Mouse (Mus musculus): Measurements from ENCODE around the gene Nsl1. TPM values are rescaled to one million over a fixed set of nuclear protein-coding genes. Genes with fewer than 3 reads are reported as not detected.

The Nsl1 gene
- polyA plus RNA-seq, 1 experiment from 2014 or later: 19.7 TPM

DNA sequence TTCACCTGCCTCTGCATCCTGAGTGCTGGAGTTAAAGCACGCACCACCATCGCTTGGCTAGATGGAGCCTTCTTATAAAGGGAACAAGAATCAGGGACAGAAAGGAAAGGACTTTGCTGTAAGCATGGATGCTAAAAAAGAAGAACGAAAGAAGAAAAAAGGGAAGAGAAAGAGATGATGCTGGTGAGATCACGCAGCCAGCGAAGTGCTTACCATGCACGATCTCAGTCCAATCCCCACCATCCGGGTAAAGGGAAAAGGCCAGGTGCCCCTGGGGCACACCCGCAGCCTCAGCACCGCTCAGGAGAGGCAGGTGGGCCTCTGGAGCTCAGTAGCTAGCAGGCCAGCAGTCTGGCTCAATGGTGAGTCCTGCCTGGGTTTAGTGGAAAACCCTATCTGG is 47.1 kb downstream of the Nsl1 start:
- H3K4me1 ChIP-seq (ENCODE audit: control insufficient read depth, insufficient read depth, low read length): no peaks in the 10 kb centered on the region
- H3K4me2 ChIP-seq (ENCODE audit: low read depth): no peak overlapping the region
- H3K36me3 ChIP-seq (ENCODE audit: control insufficient read depth, insufficient read depth, low read length): no peaks in the 10 kb centered on the region
- H3K4me3 ChIP-seq (ENCODE audit: low read depth, low read length): no peak overlapping the region
- ATAC-seq (ENCODE audit: insufficient read depth, low FRiP score, low TSS enrichment): no peak
- no peak overlapping the region for H3K9ac ChIP-seq (ENCODE audit: low read length)
- WGBS: 91% methylated on average over 9 of the region's 9 CpGs
- no peaks in the 10 kb centered on the region for H3K27me3 ChIP-seq (ENCODE audit: control insufficient read depth, insufficient read depth, low read length)
- no peak overlapping the region for H3K27ac ChIP-seq (ENCODE audit: low read depth, low read length)
- no peaks in the 10 kb centered on the region for H3K9me3 ChIP-seq (ENCODE audit: control insufficient read depth, low read length)
- DNase-seq (ENCODE audit: low spot score): no peak

DNA sequence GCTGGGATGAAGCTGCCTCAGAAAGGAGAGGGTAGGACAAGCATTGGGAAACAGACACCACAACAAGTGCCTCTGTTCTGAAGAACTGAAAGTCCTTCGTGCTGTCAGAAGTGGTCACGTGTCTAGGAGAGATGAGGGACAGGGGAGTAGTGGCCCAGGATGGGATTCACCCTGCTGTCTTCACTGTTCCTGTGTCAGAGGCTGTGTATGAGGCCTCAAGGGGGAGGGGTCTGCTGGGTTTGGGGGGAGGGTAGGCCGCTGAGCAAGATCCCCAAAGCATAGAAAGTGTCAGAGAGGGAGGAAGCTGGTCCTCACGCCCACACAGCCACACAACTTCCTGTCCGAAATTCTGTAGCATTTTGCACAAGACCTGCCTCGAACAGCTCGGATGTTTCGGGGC is 48.3 kb downstream of the Nsl1 start:
- no peak overlapping the region for H3K9ac ChIP-seq (ENCODE audit: low read length)

DNA sequence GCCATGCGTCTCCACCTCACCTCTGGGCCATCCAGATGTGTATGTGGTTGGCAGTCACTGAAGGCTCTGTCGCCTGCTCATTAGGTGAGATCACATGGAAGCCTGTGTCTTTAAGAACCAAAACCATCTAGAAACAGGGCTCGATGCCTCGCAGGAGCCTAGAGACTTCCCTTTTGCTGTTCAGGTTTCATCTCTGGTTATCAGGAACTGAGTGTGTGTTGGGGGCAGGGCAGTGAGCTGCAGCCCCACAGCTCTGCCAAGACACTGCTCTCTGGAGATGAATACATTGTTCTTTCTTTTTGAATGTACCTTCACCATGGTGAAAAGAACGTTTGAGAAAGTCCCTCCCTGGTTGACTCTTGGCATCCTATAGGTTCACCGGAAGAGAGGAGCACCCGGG is 52.1 kb downstream of the Nsl1 start:
- no peak overlapping the region for H3K27ac ChIP-seq (ENCODE audit: low read depth, low read length)
- DNase-seq (ENCODE audit: low spot score): no peak
- no peaks in the 10 kb centered on the region for H3K36me3 ChIP-seq (ENCODE audit: control insufficient read depth, insufficient read depth, low read length)
- H3K4me2 ChIP-seq (ENCODE audit: low read depth): no peak overlapping the region
- H3K4me3 ChIP-seq (ENCODE audit: low read depth, low read length): no peak overlapping the region
- WGBS: 82% methylated on average over 7 of the region's 7 CpGs
- ATAC-seq (ENCODE audit: insufficient read depth, low FRiP score, low TSS enrichment): no peak
- H3K9ac ChIP-seq (ENCODE audit: low read length): no peak overlapping the region
- H3K4me1 ChIP-seq (ENCODE audit: control insufficient read depth, insufficient read depth, low read length): no peaks in the 10 kb centered on the region
- no peaks in the 10 kb centered on the region for H3K9me3 ChIP-seq (ENCODE audit: control insufficient read depth, low read length)
- H3K27me3 ChIP-seq (ENCODE audit: control insufficient read depth, insufficient read depth, low read length): no peaks in the 10 kb centered on the region

More for the DNA sequence above, 48.3 kb downstream of the Nsl1 start:
- H3K27ac ChIP-seq (ENCODE audit: low read depth, low read length): no peak overlapping the region
- DNase-seq (ENCODE audit: low spot score) (no peak), ATAC-seq (ENCODE audit: insufficient read depth, low FRiP score, low TSS enrichment) (no peak)
- H3K4me2 ChIP-seq (ENCODE audit: low read depth): no peak overlapping the region
- H3K4me1 ChIP-seq (ENCODE audit: control insufficient read depth, insufficient read depth, low read length): no peaks in the 10 kb centered on the region
- 63% methylated on average over 8 of the region's 8 CpGs for WGBS
- H3K4me3 ChIP-seq (ENCODE audit: low read depth, low read length): no peak overlapping the region
- no peaks in the 10 kb centered on the region for H3K27me3 ChIP-seq (ENCODE audit: control insufficient read depth, insufficient read depth, low read length)
- H3K36me3 ChIP-seq (ENCODE audit: control insufficient read depth, insufficient read depth, low read length): no peaks in the 10 kb centered on the region
- H3K9me3 ChIP-seq (ENCODE audit: control insufficient read depth, low read length): no peaks in the 10 kb centered on the region

DNA sequence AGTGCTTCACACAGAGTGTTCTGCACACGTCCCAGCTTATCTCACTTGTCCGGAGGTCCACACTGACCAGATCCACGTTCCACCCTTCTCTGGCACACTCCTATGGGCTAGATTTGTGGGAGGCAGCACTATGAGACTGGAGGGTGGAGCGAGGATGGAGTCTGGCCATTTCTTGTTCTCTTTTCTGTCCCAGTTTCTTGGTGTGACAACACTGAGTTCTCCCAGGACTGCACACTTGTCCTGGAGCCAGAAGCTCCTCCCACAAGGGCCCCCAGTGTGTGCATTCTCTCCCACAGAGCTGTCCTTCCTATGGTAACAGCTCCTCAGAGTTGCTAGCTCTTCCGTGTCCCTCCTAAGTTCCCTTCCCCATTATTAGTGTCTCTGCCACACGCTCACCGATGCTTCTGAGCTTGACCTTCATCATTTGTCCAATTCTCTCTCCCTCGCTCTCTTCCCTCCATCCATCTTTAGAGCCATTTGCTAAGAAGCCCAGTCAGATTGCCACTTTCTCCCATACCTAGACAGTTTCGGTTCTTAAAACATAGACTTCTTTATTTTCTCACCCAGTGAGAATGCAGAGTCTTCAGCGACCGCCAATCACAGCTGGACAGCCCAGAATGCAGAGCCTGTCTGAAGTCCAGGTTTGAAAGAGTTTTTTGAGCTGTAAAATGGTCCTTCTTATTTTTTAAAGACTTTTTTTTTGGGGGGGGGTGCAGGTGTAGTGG is 52.9 kb downstream of the Nsl1 start:
- no peaks in the 10 kb centered on the region for H3K36me3 ChIP-seq (ENCODE audit: control insufficient read depth, insufficient read depth, low read length)

DNA sequence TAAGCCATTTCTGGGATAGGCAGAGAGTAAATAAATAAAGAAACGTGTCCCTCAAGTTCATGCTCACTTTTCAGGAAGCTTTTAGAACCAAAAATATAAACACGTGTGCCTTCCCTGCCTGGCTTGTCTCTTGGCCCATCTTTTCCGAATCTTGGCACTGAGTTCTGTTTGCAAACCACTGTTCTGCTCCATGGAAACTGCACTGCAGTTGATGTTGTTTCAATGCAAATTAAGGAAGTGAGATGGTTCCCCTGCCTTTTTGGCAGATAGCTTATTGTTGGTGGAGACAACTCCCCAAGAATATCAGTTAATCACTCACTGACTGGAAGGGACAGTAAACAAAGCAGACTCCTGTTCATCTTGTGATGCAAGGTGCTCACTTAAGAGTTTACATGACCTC is 59.9 kb downstream of the Nsl1 start:
- no peak overlapping the region for H3K4me2 ChIP-seq (ENCODE audit: low read depth)
- no peaks in the 10 kb centered on the region for H3K36me3 ChIP-seq (ENCODE audit: control insufficient read depth, insufficient read depth, low read length)
- H3K27ac ChIP-seq (ENCODE audit: low read depth, low read length): no peak overlapping the region
- H3K9me3 ChIP-seq (ENCODE audit: control insufficient read depth, low read length): no peaks in the 10 kb centered on the region
- no peak for DNase-seq (ENCODE audit: low spot score)
- H3K4me3 ChIP-seq (ENCODE audit: low read depth, low read length): no peak overlapping the region
- no peak for ATAC-seq (ENCODE audit: insufficient read depth, low FRiP score, low TSS enrichment)
- no peaks in the 10 kb centered on the region for H3K4me1 ChIP-seq (ENCODE audit: control insufficient read depth, insufficient read depth, low read length)
- H3K9ac ChIP-seq (ENCODE audit: low read length): no peak overlapping the region
- WGBS: 79% methylated on average over 3 of the region's 3 CpGs
- 0 out of 2 replicates have a peak, but pooled peaks cover 4% of the 10 kb centered on the region for H3K27me3 ChIP-seq (ENCODE audit: control insufficient read depth, insufficient read depth, low read length)

More for the DNA sequence above, 52.9 kb downstream of the Nsl1 start:
- DNase-seq (ENCODE audit: low spot score): no peak
- no peak for ATAC-seq (ENCODE audit: insufficient read depth, low FRiP score, low TSS enrichment)
- Histone ChIP-seq H3K9me3 (ENCODE audit: control insufficient read depth, low read length) (no peaks in the 10 kb centered on the region), H3K4me2 (ENCODE audit: low read depth) (no peak overlapping the region), H3K4me1 (ENCODE audit: control insufficient read depth, insufficient read depth, low read length) (no peaks in the 10 kb centered on the region), H3K27me3 (ENCODE audit: control insufficient read depth, insufficient read depth, low read length) (no peaks in the 10 kb centered on the region), H3K9ac (ENCODE audit: low read length) (no peak overlapping the region), H3K4me3 (ENCODE audit: low read depth, low read length) (no peak overlapping the region), H3K27ac (ENCODE audit: low read depth, low read length) (no peak overlapping the region)
- WGBS: 77% methylated on average over 11 of the region's 11 CpGs

DNA sequence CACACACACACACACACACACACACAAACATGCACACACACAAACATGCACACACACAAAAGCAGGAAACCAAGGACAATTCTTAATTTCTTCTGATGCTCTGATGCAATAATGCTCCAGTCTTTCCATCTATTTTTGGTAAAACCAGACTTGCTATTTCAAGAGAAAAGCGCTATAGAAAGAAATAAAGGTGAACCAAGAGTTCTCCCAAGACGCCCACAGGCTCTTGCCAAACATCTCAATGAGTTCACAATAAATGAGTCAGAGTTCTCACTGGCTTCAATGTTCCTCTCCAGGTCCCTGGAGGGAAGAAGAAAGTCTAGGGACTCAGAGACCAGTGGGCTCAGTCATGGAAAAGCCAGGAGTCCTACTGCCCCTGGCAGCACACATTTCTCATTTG is 60.9 kb downstream of the Nsl1 start:
- no peak for ATAC-seq (ENCODE audit: insufficient read depth, low FRiP score, low TSS enrichment)
- WGBS: 88% methylated on average over 2 of the region's 2 CpGs
- Histone ChIP-seq H3K27me3 (ENCODE audit: control insufficient read depth, insufficient read depth, low read length) (0 out of 2 replicates have a peak, but pooled peaks cover 4% of the 10 kb centered on the region), H3K4me2 (ENCODE audit: low read depth) (no peak overlapping the region), H3K4me1 (ENCODE audit: control insufficient read depth, insufficient read depth, low read length) (no peaks in the 10 kb centered on the region), H3K9ac (ENCODE audit: low read length) (no peak overlapping the region), H3K4me3 (ENCODE audit: low read depth, low read length) (no peak overlapping the region), H3K27ac (ENCODE audit: low read depth, low read length) (no peak overlapping the region), H3K36me3 (ENCODE audit: control insufficient read depth, insufficient read depth, low read length) (no peaks in the 10 kb centered on the region), H3K9me3 (ENCODE audit: control insufficient read depth, low read length) (no peaks in the 10 kb centered on the region)
- no peak for DNase-seq (ENCODE audit: low spot score)

DNA sequence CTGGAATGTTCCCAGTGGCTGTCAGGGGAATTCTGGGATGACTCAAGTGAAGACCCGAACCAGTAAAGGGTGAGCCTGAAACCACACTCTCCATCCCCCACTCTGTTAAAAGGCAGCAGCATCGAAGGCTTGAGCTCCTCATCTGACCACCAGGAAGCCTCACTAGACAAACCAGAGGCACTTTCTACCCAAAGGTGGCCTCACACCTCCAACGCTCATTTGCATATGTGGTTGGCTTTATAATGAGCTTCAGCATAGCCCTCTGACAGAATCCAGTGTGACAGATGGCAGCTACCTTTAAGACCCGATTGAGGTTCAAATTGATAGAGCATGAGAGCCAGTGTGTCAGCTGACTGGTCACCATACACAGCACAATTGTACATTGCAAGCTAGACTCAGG is 61.5 kb downstream of the Nsl1 start:
- ATAC-seq (ENCODE audit: insufficient read depth, low FRiP score, low TSS enrichment): no peak
- Histone ChIP-seq H3K4me3 (ENCODE audit: low read depth, low read length) (no peak overlapping the region), H3K4me1 (ENCODE audit: control insufficient read depth, insufficient read depth, low read length) (no peaks in the 10 kb centered on the region), H3K9ac (ENCODE audit: low read length) (no peak overlapping the region), H3K27ac (ENCODE audit: low read depth, low read length) (no peak overlapping the region), H3K9me3 (ENCODE audit: control insufficient read depth, low read length) (no peaks in the 10 kb centered on the region), H3K36me3 (ENCODE audit: control insufficient read depth, insufficient read depth, low read length) (no peaks in the 10 kb centered on the region), H3K4me2 (ENCODE audit: low read depth) (no peak overlapping the region), H3K27me3 (ENCODE audit: control insufficient read depth, insufficient read depth, low read length) (0 out of 2 replicates have a peak, but pooled peaks cover 4% of the 10 kb centered on the region)
- no peak for DNase-seq (ENCODE audit: low spot score)
- WGBS: 66% methylated on average over 4 of the region's 4 CpGs

DNA sequence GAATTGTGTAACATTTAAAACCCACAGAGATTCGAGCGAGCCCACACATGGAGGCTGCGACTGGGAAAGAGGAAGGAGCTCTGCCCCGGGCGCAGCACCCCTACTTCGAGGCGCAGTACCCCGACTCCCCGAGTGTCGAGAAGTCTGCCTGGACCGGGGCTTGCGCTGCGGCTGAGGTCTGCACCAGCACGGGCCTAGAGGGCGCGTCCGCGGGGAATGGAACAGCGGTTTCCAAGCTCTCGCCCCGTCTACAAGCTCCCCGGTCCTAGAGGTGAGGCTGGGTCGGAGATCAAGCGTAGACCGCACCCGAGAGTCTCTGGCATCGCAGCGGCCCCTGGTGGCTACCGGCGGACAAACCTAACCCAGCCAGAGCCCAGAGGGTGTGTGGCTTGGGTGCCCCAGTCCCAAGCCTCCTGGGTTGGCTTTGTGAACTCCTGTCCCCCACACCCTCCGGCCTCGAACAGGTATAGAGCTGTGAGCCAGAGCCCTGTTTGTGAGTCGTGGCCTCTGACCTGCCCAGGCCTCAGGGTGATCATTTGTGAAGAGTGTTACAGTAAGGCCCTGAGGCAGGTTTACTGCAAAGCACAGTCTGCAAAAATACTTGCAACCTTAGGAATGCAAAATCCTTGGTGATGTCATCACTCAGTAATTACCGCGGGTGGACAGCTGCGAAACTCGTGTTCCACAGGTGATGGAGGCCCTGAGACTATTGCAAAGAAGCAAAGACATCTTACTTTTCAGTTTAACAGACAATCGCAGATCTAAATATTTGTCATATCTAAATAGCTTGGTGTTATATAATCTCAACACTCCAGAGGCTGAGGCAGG is 63.2 kb downstream of the Nsl1 start:
- Histone ChIP-seq H3K9me3 (ENCODE audit: control insufficient read depth, low read length) (no peaks in the 10 kb centered on the region), H3K4me3 (ENCODE audit: low read depth, low read length) (peak overlapping the region; percentile 20; the same call in 1 of the 2 replicates), H3K4me2 (ENCODE audit: low read depth) (peak overlapping the region; percentile 40), H3K27ac (ENCODE audit: low read depth, low read length) (no peak overlapping the region), H3K27me3 (ENCODE audit: control insufficient read depth, insufficient read depth, low read length) (0 out of 2 replicates have a peak, but pooled peaks cover 4% of the 10 kb centered on the region), H3K4me1 (ENCODE audit: control insufficient read depth, insufficient read depth, low read length) (no peaks in the 10 kb centered on the region), H3K36me3 (ENCODE audit: control insufficient read depth, insufficient read depth, low read length) (no peaks in the 10 kb centered on the region), H3K9ac (ENCODE audit: low read length) (peak overlapping the region; percentile 24; the same call in 1 of the 2 replicates)
- ATAC-seq (ENCODE audit: insufficient read depth, low FRiP score, low TSS enrichment) (no peak), DNase-seq (ENCODE audit: low spot score) (peak; percentile 76)
- WGBS: 17% methylated on average over 38 of the region's 38 CpGs

Measured in neural tube, embryonic 11.5 days (tissue).